Mouse (Mus musculus): ENCODE results near the gene Slc1a1.

Gene Slc1a1

DNA sequence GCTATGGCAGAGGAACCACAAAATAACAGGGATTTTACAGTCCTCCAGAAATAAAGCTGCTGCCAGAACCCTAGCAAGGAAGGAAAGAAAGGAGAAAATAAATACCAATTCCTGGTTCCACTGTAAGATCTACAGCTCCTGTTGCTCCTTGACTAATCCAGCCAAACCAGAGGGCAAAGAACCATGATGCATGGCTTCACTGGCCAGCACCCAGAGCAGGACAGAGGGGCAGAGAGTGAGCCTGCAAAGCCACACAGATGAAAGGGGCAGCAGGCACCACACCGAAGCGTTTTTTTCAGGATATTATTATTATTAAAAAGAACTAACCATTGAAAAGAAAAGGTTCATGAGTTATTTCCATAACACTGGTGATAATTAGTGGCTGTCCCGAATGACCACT lies 17.2 kb downstream of the Slc1a1 start:
- no peak for DNase-seq (ENCODE audit: low spot score)

GRCm38 (mm10) chr19:28854831-28855230 lies 20.0 kb downstream of the Slc1a1 start:
- DNase-seq (ENCODE audit: low spot score) = no peak

GRCm38 (mm10) chr19:28860246-28860645 lies 25.4 kb downstream of the Slc1a1 start:
- DNase-seq (ENCODE audit: low spot score) = no peak

GRCm38 (mm10) chr19:28863626-28864025 lies 28.8 kb downstream of the Slc1a1 start:
- DNase-seq (ENCODE audit: low spot score) = no peak

GRCm38 (mm10) chr19:28864981-28865380 lies 30.1 kb downstream of the Slc1a1 start:
- DNase-seq (ENCODE audit: low spot score) = no peak

- no peak for DNase-seq (ENCODE audit: low spot score)
Observed at GRCm38 (mm10) chr19:28865501-28865900, 30.7 kb downstream of the Slc1a1 start.

DNA sequence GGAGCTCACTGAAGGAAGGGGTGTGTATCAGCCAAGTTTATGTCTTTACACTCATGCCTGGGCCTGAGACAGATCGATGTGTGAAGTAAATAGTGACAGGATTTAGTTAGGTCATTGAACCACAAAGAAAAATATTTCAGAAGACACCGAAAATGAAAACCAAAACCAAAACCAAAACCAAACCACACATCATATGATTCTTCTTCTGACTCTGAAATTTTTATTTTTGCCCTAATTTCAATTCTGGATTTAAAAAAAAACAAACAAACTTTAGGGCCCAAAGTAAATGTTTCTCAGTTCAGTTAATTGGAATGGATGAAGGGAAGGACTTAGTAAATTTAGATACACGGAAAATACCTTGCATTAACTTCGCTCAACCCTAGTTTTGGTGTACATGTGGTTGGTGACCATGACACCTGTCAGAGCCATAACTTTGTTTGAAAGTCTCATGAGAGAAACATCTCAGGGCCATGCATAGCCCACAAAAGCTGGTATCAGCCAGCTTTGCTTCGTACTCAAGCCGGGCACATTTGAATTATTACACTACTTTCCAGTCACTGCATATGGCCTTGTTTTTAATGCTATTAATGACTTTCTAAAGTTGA lies 34.5 kb downstream of the Slc1a1 start:
- no peak for DNase-seq (ENCODE audit: low spot score)

GRCm38 (mm10) chr19:28870351-28870750 lies 35.5 kb downstream of the Slc1a1 start:
- no peak for DNase-seq (ENCODE audit: low spot score)

DNA sequence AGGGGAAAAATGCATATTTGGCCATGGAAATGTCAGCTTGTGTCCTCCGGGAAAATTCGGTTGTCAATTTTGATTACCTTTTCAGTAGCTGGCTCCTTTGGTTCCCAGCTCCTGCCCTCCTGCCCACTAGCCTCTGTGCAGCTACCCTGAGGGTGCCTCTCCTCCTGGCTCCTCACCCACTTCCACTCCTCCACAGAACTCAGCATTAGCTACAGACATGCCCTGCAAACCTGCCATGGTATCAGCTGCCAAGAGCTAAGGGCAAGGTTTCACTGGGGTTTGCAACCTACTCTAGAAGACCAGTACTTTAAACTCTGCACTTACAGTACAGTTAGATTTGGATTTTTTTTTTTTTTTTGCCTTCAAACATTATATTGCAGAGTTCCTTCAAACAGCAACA lies 44.6 kb downstream of the Slc1a1 start:
- no peak for DNase-seq (ENCODE audit: low spot score)

- DNase-seq (ENCODE audit: low spot score) = peak; percentile 52
Observed at GRCm38 (mm10) chr19:28883126-28883525, 48.3 kb downstream of the Slc1a1 start.

DNA sequence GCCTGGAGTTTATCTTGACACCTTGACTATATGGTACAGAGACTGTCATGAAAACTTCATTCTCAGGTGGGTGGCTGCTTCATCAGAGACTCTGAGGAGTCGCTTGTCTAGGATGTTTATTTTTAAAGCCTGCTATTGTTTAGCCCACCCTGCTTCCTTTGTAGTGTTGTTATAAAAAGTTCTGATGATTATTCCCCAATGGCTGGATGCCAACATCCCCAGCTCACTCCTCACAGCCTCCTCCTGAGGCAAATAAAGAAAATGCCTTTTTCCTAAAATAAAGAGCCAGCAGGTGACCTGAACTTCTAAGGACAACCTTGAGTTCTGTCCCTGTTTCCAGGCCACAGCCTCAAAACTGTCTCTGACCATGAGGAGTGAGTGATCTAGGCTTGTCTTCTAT lies 53.6 kb downstream of the Slc1a1 start:
- DNase-seq (ENCODE audit: low spot score) = no peak

GRCm38 (mm10) chr19:28889251-28889650 lies 54.4 kb downstream of the Slc1a1 start:
- no peak for DNase-seq (ENCODE audit: low spot score)

DNA sequence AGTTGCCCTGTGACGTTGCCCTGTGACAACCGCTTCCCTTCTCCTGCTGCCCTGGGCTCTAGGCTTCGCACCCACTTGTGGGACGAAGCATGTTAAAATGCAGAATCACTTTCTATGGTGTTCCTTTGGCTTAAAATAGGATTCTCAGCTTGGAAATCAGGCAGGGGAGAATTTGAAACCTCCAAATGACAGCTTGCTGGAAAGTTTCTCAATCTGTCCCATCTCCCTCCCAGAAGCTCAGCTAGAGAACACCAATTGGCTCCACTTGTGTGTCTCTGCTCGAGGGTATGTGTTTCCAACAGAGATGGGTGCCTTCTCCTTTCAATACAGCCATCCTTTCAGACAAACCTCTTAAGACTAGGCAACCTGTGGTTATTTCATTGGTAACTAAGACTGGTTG lies 56.4 kb downstream of the Slc1a1 start:
- DNase-seq (ENCODE audit: low spot score) = peak; percentile 57

DNA sequence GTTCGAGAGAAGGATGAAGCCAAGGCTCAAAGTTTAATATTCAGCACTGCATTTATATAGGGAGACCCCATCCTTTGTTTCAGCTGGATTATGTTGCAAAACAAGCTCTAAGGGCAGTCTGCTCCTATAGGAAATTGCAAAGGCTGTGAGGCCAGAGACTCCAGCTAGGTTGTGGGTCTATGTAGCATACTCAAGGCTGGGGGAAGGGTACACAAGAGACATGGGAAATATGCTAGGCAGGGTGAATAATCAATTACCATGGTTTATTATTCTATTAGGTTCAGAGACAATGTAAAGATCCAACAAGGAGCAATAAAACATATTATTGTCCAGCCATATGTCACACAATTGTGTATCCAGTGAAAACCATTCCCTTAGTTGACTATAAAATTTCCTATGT lies 57.0 kb downstream of the Slc1a1 start:
- DNase-seq (ENCODE audit: low spot score) = no peak

GRCm38 (mm10) chr19:28896639-28897038 lies 61.8 kb downstream of the Slc1a1 start:
- no peak for DNase-seq (ENCODE audit: low spot score)

- DNase-seq (ENCODE audit: low spot score) = no peak
Observed at GRCm38 (mm10) chr19:28897497-28897896, 62.6 kb downstream of the Slc1a1 start.

- no peak for DNase-seq (ENCODE audit: low spot score)
Observed at GRCm38 (mm10) chr19:28900771-28901170, 65.9 kb downstream of the Slc1a1 start.

DNA sequence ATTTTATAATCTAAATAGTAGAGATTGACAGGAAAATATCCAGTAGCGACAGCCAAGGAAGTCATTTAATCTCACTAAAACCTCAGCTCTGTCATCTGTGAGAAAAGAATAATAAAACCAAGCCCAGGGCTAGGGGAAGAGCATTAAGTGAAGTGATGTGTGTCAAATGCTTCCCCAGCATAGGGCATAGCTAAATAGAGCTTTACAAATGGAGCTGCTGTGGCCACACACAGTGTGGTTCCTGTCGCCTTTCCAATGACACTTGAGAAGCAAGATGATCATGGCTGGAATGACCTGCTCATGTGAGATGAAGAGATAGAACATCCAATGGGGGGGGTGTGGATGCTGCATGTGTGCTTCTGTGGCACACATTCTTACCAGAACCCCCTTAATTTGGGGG lies 67.3 kb downstream of the Slc1a1 start:
- no peak for DNase-seq (ENCODE audit: low spot score)

DNA sequence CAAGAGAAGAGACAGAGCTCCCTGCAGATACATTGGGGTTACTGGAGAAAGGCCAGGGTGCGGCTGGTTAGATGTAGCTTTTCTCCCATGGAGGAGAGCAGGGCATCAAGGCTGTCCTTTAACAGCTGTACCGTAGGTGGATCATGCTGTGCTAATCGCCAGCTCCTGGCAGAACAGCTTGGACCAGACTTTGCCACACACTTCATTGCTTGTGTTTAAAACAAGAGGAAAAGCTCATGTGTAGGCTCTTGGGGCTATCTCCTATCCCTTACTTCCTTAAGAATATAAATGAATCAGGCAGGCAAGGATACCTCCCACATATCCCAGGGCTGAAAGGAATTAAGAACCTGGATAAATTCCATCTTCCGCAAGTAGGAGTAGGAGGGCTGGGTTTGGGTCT lies 68.0 kb downstream of the Slc1a1 start:
- DNase-seq (ENCODE audit: low spot score) = peak; percentile 77

- no peak for DNase-seq (ENCODE audit: low spot score)
Observed at GRCm38 (mm10) chr19:28903536-28904119, 68.8 kb downstream of the Slc1a1 start.

DNA sequence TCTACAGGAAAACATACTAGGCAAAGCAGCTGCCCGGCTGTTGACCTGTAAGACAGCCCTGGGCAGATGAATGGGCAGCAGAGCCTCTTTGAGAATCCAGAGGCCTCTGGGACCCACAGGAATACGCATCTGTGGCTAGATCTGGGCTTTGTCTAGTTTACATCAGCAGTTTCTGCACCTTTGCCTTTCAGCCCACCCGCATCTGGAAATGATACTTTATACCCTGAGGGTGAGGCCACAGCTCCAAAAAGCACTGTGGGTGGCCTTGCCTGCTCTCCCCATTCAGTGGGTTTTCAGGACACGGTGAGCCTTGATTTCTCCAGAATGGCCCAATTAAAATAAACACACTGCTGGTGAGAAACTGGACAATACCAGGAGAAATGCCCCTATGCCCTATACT lies 73.3 kb downstream of the Slc1a1 start:
- DNase-seq (ENCODE audit: low spot score) = no peak

- no peak for DNase-seq (ENCODE audit: low spot score)
Observed at GRCm38 (mm10) chr19:28908693-28909092, 73.8 kb downstream of the Slc1a1 start.

DNA sequence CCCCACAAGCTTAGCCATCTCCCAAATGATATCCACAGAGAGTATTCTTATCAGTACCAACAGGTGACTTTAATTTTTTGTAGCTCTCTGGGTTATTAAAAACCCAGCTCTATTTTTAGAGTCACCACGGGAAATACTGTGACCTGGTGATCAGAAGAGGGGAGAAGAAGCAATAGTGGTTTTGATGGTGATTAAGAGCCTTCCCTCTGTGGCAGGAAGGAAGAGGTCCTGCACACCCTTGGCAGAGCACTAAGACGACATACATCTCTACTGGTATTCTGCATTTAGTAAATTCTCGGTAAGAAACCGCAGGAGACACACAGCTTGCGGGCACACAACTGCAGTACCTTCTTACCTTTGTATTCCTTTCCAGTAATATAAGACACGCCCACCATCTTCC lies 79.7 kb downstream of the Slc1a1 start:
- DNase-seq (ENCODE audit: low spot score) = no peak

DNA sequence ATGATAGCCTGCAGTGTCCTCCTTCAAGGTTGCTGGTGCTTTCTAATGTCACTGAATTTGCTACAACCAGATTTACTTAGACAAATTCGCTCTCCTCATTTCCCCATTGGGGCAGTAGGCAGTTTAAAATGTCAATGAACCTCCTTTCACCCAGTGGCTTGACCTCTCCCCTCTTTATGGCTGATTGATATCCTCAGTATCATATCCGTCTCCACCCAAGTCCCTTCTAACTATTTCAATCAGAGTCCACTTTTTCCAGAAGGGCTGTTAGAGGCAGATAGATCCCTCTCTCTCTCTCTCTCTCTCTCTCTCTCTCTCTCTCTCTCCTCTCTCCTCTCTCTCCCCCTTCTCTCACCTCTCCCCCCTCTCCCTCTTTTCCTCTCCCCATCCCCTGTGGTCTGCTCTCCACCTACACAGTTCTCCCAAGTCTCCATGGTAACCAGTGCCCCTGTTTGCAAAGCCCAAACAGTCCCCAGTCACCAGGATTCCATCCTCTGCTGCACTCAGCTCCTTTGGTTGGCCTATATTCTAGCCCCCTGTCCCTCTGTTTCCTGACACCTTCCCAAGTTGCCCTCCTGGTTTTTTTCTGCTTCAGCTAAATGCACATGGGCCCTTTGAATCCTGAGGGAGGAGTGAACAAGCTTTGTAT lies 80.9 kb downstream of the Slc1a1 start:
- no peak for DNase-seq (ENCODE audit: low spot score)

Measured in layer of hippocampus, adult 11-12 months (tissue).